Mouse (Mus musculus) retina, adult 2 months (tissue): ENCODE measurements around the gene Ocrl.

Source experiments
- DNase-seq: peaks from one replicate; pipeline ENCODE4 v3.0.0-alpha.2; 2012; ENCODE audit warnings: low read depth, low spot score

The Ocrl gene

DNA sequence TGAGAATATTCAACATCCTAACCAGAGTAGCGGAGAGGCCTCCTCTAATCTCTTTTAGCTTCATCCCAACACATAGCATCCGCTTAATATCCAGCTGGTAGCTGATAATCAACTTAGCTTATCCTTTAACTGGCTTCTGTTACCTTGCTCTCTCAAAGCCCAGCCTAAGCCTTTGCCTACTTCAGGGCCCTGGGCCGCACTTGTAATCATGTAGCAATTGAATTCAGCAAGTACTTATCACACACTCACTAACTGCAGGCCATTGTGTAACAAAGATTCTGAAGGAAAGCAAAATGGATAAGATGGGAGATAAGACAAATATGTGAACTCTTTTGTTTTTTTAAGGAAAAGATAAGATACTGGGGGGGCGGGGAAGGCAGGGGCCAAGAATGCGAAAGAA, 64.9 kb downstream of the Ocrl start:
- no peak for DNase-seq

- peak; percentile 60 for DNase-seq
These were observed 72.9 kb downstream of the Ocrl start for GRCm38 (mm10) chrX:47985000-47985619.

DNA sequence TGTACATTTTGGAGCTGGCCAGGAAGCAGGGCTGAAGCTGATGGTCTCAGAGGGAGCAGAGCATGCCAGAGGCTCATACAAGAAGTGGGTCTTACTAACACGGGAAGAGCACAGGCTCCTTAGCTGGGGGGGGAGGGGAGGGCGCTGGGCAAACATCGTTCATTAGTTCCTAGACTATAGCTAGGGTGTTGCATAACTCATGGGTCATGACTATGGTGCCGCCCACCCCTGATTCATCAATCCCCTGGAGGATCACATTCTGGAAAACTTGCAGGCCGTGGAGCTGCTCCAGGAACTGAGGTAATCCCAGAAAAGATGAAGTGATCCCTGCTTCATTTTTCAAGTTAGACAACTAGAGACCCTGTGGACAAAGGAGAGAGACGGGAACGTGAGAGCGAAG, 75.8 kb downstream of the Ocrl start:
- DNase-seq = no peak

DNA sequence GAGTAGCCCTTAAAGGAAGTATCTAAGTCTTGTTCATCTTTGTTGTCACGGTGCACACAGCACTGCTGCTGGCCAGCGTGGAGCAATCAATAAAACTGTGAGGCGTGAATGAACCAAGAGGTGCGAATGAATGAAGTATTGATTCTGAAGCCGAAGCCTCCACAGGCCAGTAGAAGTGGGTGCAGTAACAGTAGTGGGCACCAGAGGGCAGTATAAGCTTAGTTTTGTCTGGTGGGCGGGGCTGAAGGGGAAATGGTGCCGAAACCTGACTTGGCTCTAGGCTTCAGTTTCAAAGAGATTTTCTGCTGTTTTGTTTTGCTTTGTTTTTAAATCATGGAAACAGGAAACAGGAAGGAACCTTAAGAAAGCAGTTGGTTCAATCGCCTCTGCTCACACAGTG, 80.4 kb downstream of the Ocrl start:
- peak; percentile 43 for DNase-seq

DNA sequence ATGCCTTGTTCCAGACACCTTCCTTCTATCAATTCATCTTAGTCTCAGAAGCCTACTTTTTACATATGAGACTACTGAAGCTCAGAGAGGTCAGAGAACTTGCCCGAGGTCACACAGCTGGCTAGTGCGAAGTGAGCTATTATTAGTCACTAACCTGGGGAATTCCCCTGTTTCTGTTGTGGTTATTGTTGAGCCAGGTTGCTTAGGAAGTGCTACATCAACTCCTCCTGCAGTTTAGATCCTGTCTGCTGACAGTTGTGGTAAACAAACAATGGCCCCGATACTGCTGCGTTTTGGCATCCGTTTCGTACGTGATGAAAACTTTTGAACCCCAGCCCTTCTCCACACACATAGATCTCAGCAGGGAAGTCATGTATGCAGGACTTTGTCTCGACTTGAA, 86.2 kb downstream of the Ocrl start:
- DNase-seq = no peak

DNA sequence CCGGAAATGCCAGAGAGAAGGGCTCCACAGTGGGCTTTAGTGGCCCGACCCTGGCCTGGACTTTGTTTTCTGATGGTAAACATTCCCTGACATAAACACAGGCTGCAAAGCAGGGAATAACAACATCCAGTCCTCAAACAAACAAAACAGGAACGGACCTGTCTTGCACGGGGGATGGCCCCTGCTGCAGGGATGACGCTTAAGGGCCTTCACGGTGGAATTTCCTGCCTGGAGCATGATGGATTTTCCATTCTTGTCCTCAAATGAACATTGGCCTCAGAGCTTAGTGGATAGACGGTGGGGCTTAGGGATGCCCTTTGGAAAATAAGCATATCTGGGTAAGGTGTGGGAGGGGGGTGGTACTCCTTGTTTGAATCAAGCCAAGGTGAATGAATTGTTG, 89.0 kb downstream of the Ocrl start:
- DNase-seq = no peak

- DNase-seq = no peak
These were observed 92.6 kb downstream of the Ocrl start for GRCm38 (mm10) chrX:48004786-48005185.

GRCm38 (mm10) chrX:48006062-48006461, 93.9 kb downstream of the Ocrl start:
- no peak for DNase-seq

DNA sequence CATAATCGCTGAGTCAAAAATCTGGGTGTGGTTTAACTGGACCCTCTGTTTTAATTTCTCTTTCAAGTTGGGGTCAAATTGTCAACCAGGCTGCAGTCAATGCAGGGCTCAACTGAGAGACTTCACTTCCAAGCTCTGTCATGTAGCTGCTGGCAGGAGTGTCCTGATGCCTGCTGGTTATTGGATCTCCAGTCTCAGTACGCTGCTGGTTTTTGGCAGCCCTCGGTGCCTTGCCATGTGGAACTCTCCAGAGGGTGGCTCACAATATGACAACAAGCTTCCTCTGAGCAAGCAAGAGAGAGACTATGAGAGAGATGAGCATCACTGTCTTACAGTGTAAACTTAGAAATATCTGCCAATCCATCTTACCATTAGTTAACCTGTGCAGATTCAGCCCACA, 99.5 kb downstream of the Ocrl start:
- DNase-seq = no peak
